Mouse (Mus musculus): ENCODE data around the gene Pi4kb. TPM values are rescaled to one million over a fixed set of nuclear protein-coding genes. Genes with fewer than 3 reads are reported as not detected.
"Not testable (repeated sequence)": the region's sequence is repeated elsewhere in the genome, so short reads cannot be mapped to it uniquely, and the experiment has no call there.

The Pi4kb gene
- total RNA-seq, 2 experiments from 2014 or later, result 35.6 to 41.1 TPM

- peak; percentile 58 to 73 for DNase-seq
- intact Hi-C loops (cut with DNase I), result no loop called here
Measured at GRCm38 (mm10) chr3:95014428-95015151, 40.1 kb downstream of the Pi4kb start.

GRCm38 (mm10) chr3:95015337-95015872, 40.9 kb downstream of the Pi4kb start, which contains the start of gene Zfp687:
Gene Zfp687, minus strand, starts transcription at chr3:95015448.
- peak; percentile 100 for DNase-seq
- intact Hi-C loops (cut with DNase I), result no loop called here

GRCm38 (mm10) chr3:95015891-95016531, 41.5 kb downstream of the Pi4kb start:
- intact Hi-C loops (cut with DNase I), result no loop called here
- peak; percentile 95 for DNase-seq

- intact Hi-C loops (cut with DNase I), result no loop called here
Measured at GRCm38 (mm10) chr3:95016532-95017056, 42.1 kb downstream of the Pi4kb start.

GRCm38 (mm10) chr3:95018741-95019140, 44.2 kb downstream of the Pi4kb start:
- intact Hi-C loops (cut with DNase I), result no loop called here

More at GRCm38 (mm10) chr3:95016532-95017056, 42.1 kb downstream of the Pi4kb start:
- no peak for DNase-seq

GRCm38 (mm10) chr3:95020956-95021355, 46.4 kb downstream of the Pi4kb start:
- DNase-seq; intact Hi-C loops (cut with DNase I): not testable (repeated sequence)

More at GRCm38 (mm10) chr3:95018741-95019140, 44.2 kb downstream of the Pi4kb start:
- no peak for DNase-seq

GRCm38 (mm10) chr3:95024551-95024950, 50.0 kb downstream of the Pi4kb start:
- intact Hi-C loops (cut with DNase I), result no loop called here
- DNase-seq, result peak; percentile 79 to 86

GRCm38 (mm10) chr3:95025202-95025601, 50.7 kb downstream of the Pi4kb start:
- intact Hi-C loops (cut with DNase I), result no loop called here
- peak in 1 of 2 experiments; percentile 21 for DNase-seq

GRCm38 (mm10) chr3:95027057-95027645, 52.6 kb downstream of the Pi4kb start:
- intact Hi-C loops (cut with DNase I), result no loop called here
- no peak for DNase-seq

GRCm38 (mm10) chr3:95027701-95028100, 53.2 kb downstream of the Pi4kb start:
- intact Hi-C loops (cut with DNase I), result no loop called here
- peak; percentile 24 to 27 for DNase-seq

GRCm38 (mm10) chr3:95028603-95029002, 54.1 kb downstream of the Pi4kb start:
- intact Hi-C loops (cut with DNase I), result no loop called here
- no peak for DNase-seq

- DNase-seq; intact Hi-C loops (cut with DNase I): not testable (repeated sequence)
Measured at GRCm38 (mm10) chr3:95029291-95029827, 54.8 kb downstream of the Pi4kb start.

- no peak for DNase-seq
- intact Hi-C loops (cut with DNase I), result no loop called here
Measured at GRCm38 (mm10) chr3:95029953-95030352, 55.4 kb downstream of the Pi4kb start.

GRCm38 (mm10) chr3:95041625-95042024, 67.1 kb downstream of the Pi4kb start:
- no peak for DNase-seq
- intact Hi-C loops (cut with DNase I), result no loop called here

GRCm38 (mm10) chr3:95042166-95042837, 67.8 kb downstream of the Pi4kb start, which contains the start of gene Psmd4:
Gene Psmd4, minus strand, starts transcription at chr3:95042614.
- intact Hi-C loops (cut with DNase I), result no loop called here
- peak; percentile 99 for DNase-seq

- intact Hi-C loops (cut with DNase I), result no loop called here
- DNase-seq, result no peak
Measured at GRCm38 (mm10) chr3:95042838-95043229, 68.3 kb downstream of the Pi4kb start.

GRCm38 (mm10) chr3:95043251-95043650, 68.7 kb downstream of the Pi4kb start:
- DNase-seq, result no peak
- intact Hi-C loops (cut with DNase I), result no loop called here

- intact Hi-C loops (cut with DNase I), result no loop called here
- no peak for DNase-seq
Measured at GRCm38 (mm10) chr3:95046462-95047057, 72.0 kb downstream of the Pi4kb start.

GRCm38 (mm10) chr3:95047914-95048313, 73.4 kb downstream of the Pi4kb start:
- DNase-seq, result no peak
- intact Hi-C loops (cut with DNase I), result no loop called here

- intact Hi-C loops (cut with DNase I), result no loop called here
- peak; percentile 61 to 67 for DNase-seq
Measured at GRCm38 (mm10) chr3:95052959-95053358, 78.4 kb downstream of the Pi4kb start.

Measured in heart, postnatal 10 days (tissue).